Mouse (Mus musculus) ES-E14 (cell line): Measurements from ENCODE around the gene Tpst1. TPM values are rescaled to one million over a fixed set of nuclear protein-coding genes. Genes with fewer than 3 reads are reported as not detected.
A peak's percentile ranks its signal among the peaks of the same experiment; 100 is the strongest.
"Not testable (repeated sequence)": the region's sequence is repeated elsewhere in the genome, so short reads cannot be mapped to it uniquely, and the experiment has no call there.

Experiments used
- DNase-seq: peaks from one replicate; pipeline ENCODE4 v3.0.0-alpha.2; 2013; ENCODE audit warnings: low read depth, low spot score
- H3K27ac ChIP-seq: 2 replicates; pipeline ENCODE4 v1.5.1; 2012; ENCODE audit warnings: low read depth, mild to moderate bottlenecking, low read length, moderate library complexity, mixed read lengths; ENCODE audit not compliant: poor library complexity, insufficient read depth, severe bottlenecking
- H3K36me3 ChIP-seq: 2 replicates; pipeline ENCODE4 v1.6.1; 2012; ENCODE audit warnings: mild to moderate bottlenecking, low read length, moderate library complexity, mixed read lengths; ENCODE audit not compliant: control insufficient read depth, poor library complexity, insufficient read depth, severe bottlenecking
- H3K4me1 ChIP-seq, 2 experiments: fragments of 150-350 bp in 1 of 2; sonication (generic) in 1 of 2; 2 replicates each; pipeline ENCODE4 v1.6.1; 2012; ENCODE audit warnings: low read length in 2 of 2, mild to moderate bottlenecking in 1 of 2, mixed read lengths in 1 of 2; ENCODE audit not compliant: control insufficient read depth in 2 of 2, insufficient read depth in 2 of 2, poor library complexity in 1 of 2
- H3K4me3 ChIP-seq, 2 experiments: fragments of 150-350 bp in 1 of 2; sonication (generic) in 1 of 2; 2 replicates each; pipeline ENCODE4 v1.5.1; 2012; ENCODE audit warnings: low read length in 2 of 2, low read depth in 1 of 2, mild to moderate bottlenecking in 1 of 2, mixed read lengths in 1 of 2; ENCODE audit not compliant: insufficient read depth in 1 of 2, poor library complexity in 1 of 2, severe bottlenecking in 1 of 2
- H3K9ac ChIP-seq: 2 replicates; pipeline ENCODE4 v1.6.1; 2012; ENCODE audit warnings: low read depth, mild to moderate bottlenecking, low read length, mixed read lengths; ENCODE audit not compliant: poor library complexity, insufficient read depth, severe bottlenecking
- H3K9me3 ChIP-seq: fragments of 150-350 bp; sonication (generic); 2 replicates; pipeline ENCODE4 v1.6.1; 2012; ENCODE audit warnings: low read depth, mild to moderate bottlenecking, low read length; ENCODE audit not compliant: control insufficient read depth, insufficient read depth
- CHD2 ChIP-seq: IDR thresholded peaks from 2 replicates; pipeline ENCODE4 v1.6.1; 2014; ENCODE audit warnings: mild to moderate bottlenecking, low read depth, low read length, inconsistent platforms
- HCFC1 ChIP-seq: IDR thresholded peaks from 2 replicates; pipeline ENCODE4 v1.6.1; 2012; ENCODE audit warnings: low read length, inconsistent platforms, borderline replicate concordance; ENCODE audit not compliant: insufficient read depth
- MAFK ChIP-seq: IDR thresholded peaks from 2 replicates; pipeline ENCODE4 v1.6.1; 2014; ENCODE audit warnings: mild to moderate bottlenecking, low read depth, low read length, inconsistent platforms; ENCODE audit not compliant: insufficient read depth
- ZC3H11A ChIP-seq: IDR thresholded peaks from 2 replicates; pipeline ENCODE4 v1.6.1; 2012; ENCODE audit warnings: low read depth, mild to moderate bottlenecking, inconsistent platforms, low read length, borderline replicate concordance
- ZNF384 ChIP-seq: IDR thresholded peaks from 2 replicates; pipeline ENCODE4 v1.6.1; 2012; ENCODE audit warnings: low read depth, low read length, inconsistent platforms
- in situ Hi-C, 2 experiments: fragments of 600-800 bp; cut with MboI; formaldehyde crosslinking; loops; one replicate each; pipeline ENCODE4 v1.15.1; 2025; ENCODE audit warnings: low sequenced_read_pairs in 2 of 2, inconsistent platforms in 1 of 2; ENCODE audit not compliant: unreplicated experiment in 2 of 2
- total RNA-seq: library from RNA; depleted of rRNA; stranded (reverse); fragments of 300-350 nt; gene quantifications from 2 replicates; pipeline ENCODE4 v1.2.3, GENCODE M21; 2012

The Tpst1 gene
- total RNA-seq, 1 experiment: 51.4 TPM

- Histone ChIP-seq H3K4me1 (peaks cover 0 to 10% of the 10 kb centered on the region in 2 experiments; a peak in 2 of 4 replicates), H3K9me3 (no peaks in the 10 kb centered on the region), H3K27ac (peak within 1 kb of the TSS; percentile 95), H3K4me3 (peak within 1 kb of the TSS; percentile 84 to 94), H3K9ac (peak within 1 kb of the TSS; percentile 95), H3K36me3 (no peaks in the 10 kb centered on the region)
- in situ Hi-C loops: no loop called here
- TF ChIP-seq CHD2: no peak
- peak; percentile 54 for DNase-seq
These were observed 43.8 kb upstream of the Tpst1 start, which contains the start of the genes Asl and Crcp for GRCm38 (mm10) chr5:130029142-130029897. Gene Asl, minus strand, starts transcription at chr5:130029247. Gene Crcp, plus strand, starts transcription at chr5:130029290.

- peak; percentile 91 for TF ChIP-seq MAFK
- no peak for TF ChIP-seq ZNF384
- TF ChIP-seq HCFC1: no peak
- Histone ChIP-seq H3K36me3 (no peaks in the 10 kb centered on the region; the same call in 1 of the 2 replicates), H3K9me3 (no peaks in the 10 kb centered on the region), H3K27ac (no peak overlapping the region; the same call in 1 of the 2 replicates), H3K9ac (peak overlapping the region; percentile 46), H3K4me1 (peaks cover 0 to 10% of the 10 kb centered on the region in 2 experiments; a peak in 1 of 4 replicates), H3K4me3 (peak overlapping the region in 1 of 2 experiments; percentile 32; a peak in 2 of 4 replicates)
- in situ Hi-C loops: no loop called here
- DNase-seq: no peak
These were observed 41.4 kb upstream of the Tpst1 start for GRCm38 (mm10) chr5:130031410-130032390.

- Histone ChIP-seq H3K36me3 (peaks cover 4% of the 10 kb centered on the region), H3K27ac (no peak overlapping the region), H3K4me3 (no peak overlapping the region), H3K9ac (no peak overlapping the region), H3K9me3 (no peaks in the 10 kb centered on the region), H3K4me1 (peaks cover 0 to 10% of the 10 kb centered on the region in 2 experiments; a peak in 1 of 4 replicates)
- in situ Hi-C loops: no loop called here
- DNase-seq: no peak
- TF ChIP-seq ZNF384 (no peak), ZC3H11A (no peak), CHD2 (no peak), HCFC1 (no peak), MAFK (no peak)
These were observed 39.3 kb upstream of the Tpst1 start for GRCm38 (mm10) chr5:130033869-130034268.

GRCm38 (mm10) chr5:130036300-130036699 lies 36.8 kb upstream of the Tpst1 start:
- in situ Hi-C loops, H3K9me3 ChIP-seq, DNase-seq, H3K4me1 ChIP-seq, H3K4me3 ChIP-seq, H3K9ac ChIP-seq, H3K27ac ChIP-seq: not testable (repeated sequence)
- H3K36me3 ChIP-seq: peaks cover 19% of the 10 kb centered on the region
